Mouse (Mus musculus) spleen, adult 2 months (tissue): Measurements from ENCODE around the gene Vmn2r114. TPM values are rescaled to one million over a fixed set of nuclear protein-coding genes. Genes with fewer than 3 reads are reported as not detected.
"Not testable (repeated sequence)": the region's sequence is repeated elsewhere in the genome, so short reads cannot be mapped to it uniquely, and the experiment has no call there.

Experiments
- DNase-seq, 2 experiments: peaks; one replicate each; pipeline versions ENCODE4 v3.0.0 to v3.0.0-alpha.2; 2012 to 2021; ENCODE audit warnings: low spot score in 2 of 2, low read depth in 1 of 2
- H3K27ac ChIP-seq: fragments of 200-500 bp; 2 replicates; pipeline ENCODE4 v1.5.1; 2012; ENCODE audit warnings: low read length, inconsistent platforms; ENCODE audit not compliant: insufficient read depth
- H3K27me3 ChIP-seq: fragments of 200-500 bp; 2 replicates; pipeline ENCODE4 v1.6.1; 2012; ENCODE audit warnings: mild to moderate bottlenecking, moderate library complexity, low read length, inconsistent platforms; ENCODE audit not compliant: control insufficient read depth, insufficient read depth
- H3K36me3 ChIP-seq: fragments of 200-500 bp; 2 replicates; pipeline ENCODE4 v1.6.1; 2012; ENCODE audit warnings: mild to moderate bottlenecking, low read length, inconsistent platforms; ENCODE audit not compliant: control insufficient read depth, insufficient read depth
- H3K4me1 ChIP-seq: fragments of 200-500 bp; 2 replicates; pipeline ENCODE4 v1.6.1; 2011; ENCODE audit warnings: inconsistent platforms; ENCODE audit not compliant: control insufficient read depth, insufficient read depth, insufficient read length
- H3K4me3 ChIP-seq: fragments of 200-500 bp; 2 replicates; pipeline ENCODE4 v1.5.1; 2011; ENCODE audit warnings: mild to moderate bottlenecking, inconsistent platforms; ENCODE audit not compliant: insufficient read depth, insufficient read length; ENCODE audit errors: extremely low read depth
- CTCF ChIP-seq: fragments of 200-500 bp; IDR thresholded peaks from 2 replicates; pipeline ENCODE4 v1.5.1; 2011; ENCODE audit warnings: mild to moderate bottlenecking, inconsistent platforms; ENCODE audit not compliant: insufficient read depth, insufficient read length, insufficient replicate concordance; ENCODE audit errors: extremely low read depth
- POLR2A ChIP-seq: fragments of 200-500 bp; IDR thresholded peaks from 2 replicates; pipeline ENCODE4 v1.6.1; 2011; ENCODE audit warnings: low read depth, low read length, inconsistent platforms
- WGBS: fragments of 180-500 bp; shearing (Covaris S2); methylation state at CpG from one replicate; pipeline ENCODE4 v1.1.7; 2018; 5-methylcytosine and 5-hydroxymethylcytosine counted together
- polyA plus RNA-seq: library from polyadenylated mRNA; depleted of rRNA; stranded (reverse); fragments of >200 nt; gene quantifications from 2 replicates; pipeline ENCODE4 v1.2.3, GENCODE M21; 2012; rRNA removed

The Vmn2r114 gene
- polyA plus RNA-seq = not detected in 2 replicates

DNA sequence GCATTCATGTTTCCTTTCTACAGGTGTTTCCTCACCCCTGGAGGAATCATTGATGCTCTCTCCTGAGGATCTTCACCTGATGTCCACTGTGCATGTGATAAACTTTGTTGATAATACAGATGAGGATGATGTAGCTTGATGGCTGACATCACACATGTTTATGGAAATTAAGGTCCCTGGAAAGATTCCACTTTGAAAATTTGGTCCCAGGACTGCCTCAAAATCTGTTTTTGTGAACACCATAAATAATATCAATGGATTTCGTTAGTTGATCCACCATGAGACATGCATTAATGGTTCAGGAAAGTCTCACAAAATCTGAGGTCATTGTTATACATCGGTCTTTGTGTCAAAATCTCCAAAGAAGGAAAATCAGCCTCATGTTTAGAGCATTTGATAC lies at the start of gene Vmn2r114:
Gene Vmn2r114, minus strand, starts transcription at position 101 of the 400 bp plus-strand sequence.
- not testable (repeated sequence) for H3K4me3 ChIP-seq, DNase-seq, H3K27ac ChIP-seq, H3K27me3 ChIP-seq, H3K4me1 ChIP-seq, H3K36me3 ChIP-seq
- 66% methylated on average over 2 of the region's 2 CpGs for WGBS

- WGBS = 79% methylated on average over 1 of the region's 1 CpGs
- H3K4me3 ChIP-seq = no peak overlapping the region
- no peaks in the 10 kb centered on the region for H3K4me1 ChIP-seq
- H3K36me3 ChIP-seq = no peaks in the 10 kb centered on the region
- TF ChIP-seq POLR2A (no peak), CTCF (no peak)
- H3K27ac ChIP-seq = no peak overlapping the region
- no peak for DNase-seq
- H3K27me3 ChIP-seq = no peaks in the 10 kb centered on the region
Measured at GRCm38 (mm10) chr17:23351644-23352043, 39.3 kb upstream of the Vmn2r114 start.

DNA sequence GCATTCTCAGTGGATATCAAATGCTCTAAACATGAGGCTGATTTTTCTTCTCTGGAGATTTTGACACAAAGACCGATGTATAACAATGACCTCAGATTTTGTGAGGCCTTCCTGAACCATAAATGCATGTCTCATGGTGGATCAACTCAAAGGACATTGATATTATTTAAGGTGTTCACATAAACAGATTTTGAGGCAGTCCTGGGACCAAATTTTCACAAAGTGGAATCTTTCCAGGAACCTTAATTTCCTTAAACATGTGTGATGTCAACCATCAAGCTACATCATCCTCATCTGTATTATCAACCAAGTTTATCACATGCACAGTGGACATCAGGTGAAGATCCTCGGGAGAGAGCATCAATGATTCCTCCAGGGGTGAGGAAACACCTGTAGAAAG lies 31.1 kb upstream of the Vmn2r114 start, which contains the start of gene Vmn2r115:
Gene Vmn2r115, plus strand, starts transcription at position 301 of the 400 bp plus-strand sequence.
- H3K27ac ChIP-seq, H3K36me3 ChIP-seq, H3K4me3 ChIP-seq, H3K27me3 ChIP-seq, DNase-seq, H3K4me1 ChIP-seq: not testable (repeated sequence)
- 34% methylated on average over 2 of the region's 2 CpGs for WGBS

- Histone ChIP-seq H3K4me1 (no peaks in the 10 kb centered on the region), H3K4me3 (no peak overlapping the region), H3K27ac (no peak overlapping the region), H3K36me3 (no peaks in the 10 kb centered on the region), H3K27me3 (no peaks in the 10 kb centered on the region)
- WGBS = 73% methylated on average over 6 of the region's 6 CpGs
- TF ChIP-seq CTCF = no peak
- TF ChIP-seq POLR2A = no peak
- DNase-seq = no peak
Measured at GRCm38 (mm10) chr17:23330657-23331056, 18.3 kb upstream of the Vmn2r114 start.

Other genes with a start within 250 kb of the Vmn2r114 start
- gene Zfp40, start 119.3 kb downstream of the Vmn2r114 start, polyA plus RNA-seq = 0.29 and 0.44 TPM in 2 replicates
- gene Vmn2r115, start 31.2 kb upstream of the Vmn2r114 start, polyA plus RNA-seq = not detected in 2 replicates
- gene Vmn2r116, start 72.1 kb upstream of the Vmn2r114 start, polyA plus RNA-seq = not detected in 2 replicates
- not detected in 2 replicates for gene Vmn2r117, start 167.2 kb upstream of the Vmn2r114 start, polyA plus RNA-seq